Mouse (Mus musculus): Measurements from ENCODE around the gene Rpl41.
"Not testable (repeated sequence)": the region's sequence is repeated elsewhere in the genome, so short reads cannot be mapped to it uniquely, and the experiment has no call there.

Rpl41 gene

GRCm38 (mm10) chr10:128556286-128556685, 7.2 kb upstream of the Rpl41 start:
- DNase-seq (ENCODE audit: low spot score in 2 of 2), result no peak

DNA sequence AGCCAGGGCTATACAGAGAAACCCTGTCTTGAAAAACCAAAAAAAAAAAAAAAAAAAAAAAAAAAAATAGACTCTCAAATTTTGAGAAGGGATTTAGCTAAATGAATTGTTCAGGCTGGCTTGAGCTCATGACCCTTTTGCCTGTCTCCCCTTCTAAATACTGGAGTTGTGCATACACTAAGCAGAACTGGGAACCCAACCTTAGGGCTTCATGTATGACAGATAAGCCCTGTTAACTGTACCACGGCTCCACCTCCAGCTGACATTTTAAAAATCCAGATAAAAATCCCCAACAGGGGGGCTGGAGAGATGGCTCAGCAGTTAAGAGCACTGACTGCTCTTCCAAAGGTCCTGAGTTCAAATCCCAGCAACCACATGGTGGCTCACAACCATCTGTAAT, 6.5 kb upstream of the Rpl41 start:
- DNase-seq (ENCODE audit: low spot score in 2 of 2), result not testable (repeated sequence)

GRCm38 (mm10) chr10:128550144-128550823, 1.2 kb upstream of the Rpl41 start:
- DNase-seq (ENCODE audit: low spot score in 2 of 2), result not testable (repeated sequence)

DNA sequence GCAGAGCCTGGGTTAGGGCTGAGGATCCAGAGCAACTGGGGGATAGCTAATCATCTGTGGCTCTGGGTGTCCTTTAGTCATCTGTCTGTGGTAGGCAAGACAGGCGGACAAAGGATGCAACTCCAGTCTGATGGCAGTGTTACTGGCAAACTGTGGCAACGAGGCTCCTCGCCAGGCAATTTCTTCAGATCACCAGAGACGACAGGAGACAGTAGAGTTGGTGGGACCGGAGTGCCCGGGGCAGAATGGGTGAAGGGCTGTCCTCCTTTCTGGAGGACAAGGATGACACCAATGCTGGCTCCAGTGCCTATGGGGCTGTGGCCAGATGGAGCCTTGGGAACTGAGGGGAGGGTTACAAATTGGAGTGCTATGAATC, 565 bp upstream of the Rpl41 start:
- DNase-seq (ENCODE audit: low spot score in 2 of 2), result not testable (repeated sequence)

- not testable (repeated sequence) for DNase-seq (ENCODE audit: low spot score in 2 of 2)
Observed at GRCm38 (mm10) chr10:128548051-128548791, 884 bp downstream of the Rpl41 start.

GRCm38 (mm10) chr10:128547361-128548032, 1.6 kb downstream of the Rpl41 start, which contains the start of gene Zc3h10:
Zc3h10 (minus strand) TSS chr10:128547774.
- peak; percentile 87 to 93 for DNase-seq (ENCODE audit: low spot score in 2 of 2)

DNA sequence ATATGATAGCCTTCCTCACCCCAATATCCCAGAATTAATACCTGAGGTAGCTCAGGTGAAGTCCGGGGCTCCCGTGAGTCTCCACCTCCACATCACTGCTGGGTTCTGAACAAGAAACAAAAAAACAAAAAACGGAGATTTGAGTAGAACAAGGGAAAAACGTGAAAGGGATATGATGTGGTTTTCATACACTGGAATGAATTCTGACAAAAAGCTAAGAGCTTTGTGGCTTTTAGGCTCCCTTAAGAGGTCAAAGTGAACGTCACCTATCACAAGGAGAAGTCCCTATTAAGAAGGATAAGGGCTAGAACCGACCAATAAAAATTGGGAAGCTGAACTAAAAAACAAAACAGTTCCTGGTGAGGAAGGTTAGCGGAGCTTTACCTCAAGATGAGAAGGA, 2.3 kb downstream of the Rpl41 start:
- no peak for DNase-seq (ENCODE audit: low spot score in 2 of 2)

GRCm38 (mm10) chr10:128546361-128546760, 2.7 kb downstream of the Rpl41 start:
- no peak for DNase-seq (ENCODE audit: low spot score in 2 of 2)

GRCm38 (mm10) chr10:128545570-128545898, 3.6 kb downstream of the Rpl41 start:
- DNase-seq (ENCODE audit: low spot score in 2 of 2), result no peak

GRCm38 (mm10) chr10:128544674-128545569, 4.2 kb downstream of the Rpl41 start:
- no peak for DNase-seq (ENCODE audit: low spot score in 2 of 2)

GRCm38 (mm10) chr10:128544151-128544657, 4.9 kb downstream of the Rpl41 start:
- DNase-seq (ENCODE audit: low spot score in 2 of 2), result no peak

GRCm38 (mm10) chr10:128543100-128543499, 6.0 kb downstream of the Rpl41 start:
- DNase-seq (ENCODE audit: low spot score in 2 of 2), result no peak

DNA sequence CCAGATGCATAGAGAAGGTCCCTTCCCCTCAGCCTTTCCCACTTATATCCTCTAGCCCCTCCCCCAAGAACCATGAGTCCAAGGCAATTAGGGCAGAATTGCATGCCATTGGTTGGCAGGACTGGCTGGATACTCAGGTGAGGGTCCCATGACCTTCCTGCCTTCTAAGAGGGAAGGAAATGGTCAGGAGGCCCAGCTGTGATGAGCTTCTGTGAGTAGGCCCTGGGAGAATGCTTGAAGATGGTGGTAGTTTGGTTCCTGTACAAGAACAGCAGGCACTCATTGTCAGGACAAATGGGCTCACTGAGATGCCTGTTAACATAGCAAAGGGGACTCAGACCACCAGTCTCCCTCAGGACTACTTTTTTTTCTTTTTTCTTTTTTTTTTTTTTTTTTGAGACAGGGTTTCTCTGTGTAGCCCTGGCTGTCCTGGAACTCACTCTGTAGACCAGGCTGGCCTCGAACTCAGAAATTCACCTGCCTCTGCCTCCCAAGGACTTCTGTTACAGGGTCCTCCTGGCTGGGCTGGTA, 10.7 kb downstream of the Rpl41 start:
- no peak for DNase-seq (ENCODE audit: low spot score in 2 of 2)

DNA sequence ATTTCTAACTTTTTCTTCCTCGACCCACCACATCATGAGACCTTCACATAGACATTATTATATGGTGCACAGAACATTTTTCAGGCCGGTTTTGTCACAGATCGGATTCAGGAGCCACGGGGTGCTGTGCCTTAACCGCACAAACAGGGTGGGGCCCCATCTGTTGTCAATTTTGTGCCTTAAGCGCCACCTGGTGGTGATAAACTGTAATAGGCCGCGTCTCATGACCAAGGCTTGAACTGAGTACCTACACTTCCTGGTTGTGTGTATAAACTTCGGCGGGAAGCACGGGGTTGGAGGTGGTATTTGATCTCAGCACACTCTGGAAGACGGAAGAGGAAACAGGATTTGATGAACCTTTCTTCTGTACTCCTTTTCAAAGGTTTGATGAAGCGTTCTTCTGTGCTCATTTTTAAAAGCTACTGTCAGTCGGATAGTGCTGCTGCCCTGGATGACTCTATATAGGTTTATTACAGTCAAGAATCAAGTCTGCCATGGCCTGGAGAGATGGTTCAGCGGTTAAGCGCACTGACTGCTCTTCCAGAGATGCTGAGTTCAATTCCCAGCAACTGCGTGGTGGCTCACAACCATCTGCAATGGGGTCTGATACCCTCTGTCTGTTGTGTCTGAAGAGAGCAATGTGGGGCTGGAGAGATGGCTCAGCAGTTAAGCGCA, 12.7 kb downstream of the Rpl41 start:
- DNase-seq (ENCODE audit: low spot score in 2 of 2), result peak; percentile 85 to 90

- no peak for DNase-seq (ENCODE audit: low spot score in 2 of 2)
Observed at GRCm38 (mm10) chr10:128535624-128536265, 13.4 kb downstream of the Rpl41 start.

DNA sequence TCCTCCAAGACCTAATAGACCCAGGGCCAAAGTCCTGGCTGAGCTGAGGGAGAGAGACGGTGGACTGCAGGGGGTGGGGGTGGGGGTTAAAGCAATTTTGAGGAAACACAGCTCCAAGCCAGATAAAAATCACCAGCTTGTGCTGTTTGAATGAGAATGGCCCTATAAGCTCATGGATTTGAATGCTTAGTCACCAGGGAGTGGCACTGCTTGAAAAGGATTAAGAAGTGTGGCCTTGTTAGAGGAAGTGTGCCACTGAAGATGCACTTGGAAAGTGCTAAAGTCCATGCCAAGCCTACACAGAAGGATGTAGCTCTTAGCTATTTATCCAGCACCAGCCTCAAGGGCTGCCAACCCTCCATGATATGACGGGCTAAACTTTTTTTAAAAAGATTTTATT, 13.9 kb downstream of the Rpl41 start:
- no peak for DNase-seq (ENCODE audit: low spot score in 2 of 2)

DNA sequence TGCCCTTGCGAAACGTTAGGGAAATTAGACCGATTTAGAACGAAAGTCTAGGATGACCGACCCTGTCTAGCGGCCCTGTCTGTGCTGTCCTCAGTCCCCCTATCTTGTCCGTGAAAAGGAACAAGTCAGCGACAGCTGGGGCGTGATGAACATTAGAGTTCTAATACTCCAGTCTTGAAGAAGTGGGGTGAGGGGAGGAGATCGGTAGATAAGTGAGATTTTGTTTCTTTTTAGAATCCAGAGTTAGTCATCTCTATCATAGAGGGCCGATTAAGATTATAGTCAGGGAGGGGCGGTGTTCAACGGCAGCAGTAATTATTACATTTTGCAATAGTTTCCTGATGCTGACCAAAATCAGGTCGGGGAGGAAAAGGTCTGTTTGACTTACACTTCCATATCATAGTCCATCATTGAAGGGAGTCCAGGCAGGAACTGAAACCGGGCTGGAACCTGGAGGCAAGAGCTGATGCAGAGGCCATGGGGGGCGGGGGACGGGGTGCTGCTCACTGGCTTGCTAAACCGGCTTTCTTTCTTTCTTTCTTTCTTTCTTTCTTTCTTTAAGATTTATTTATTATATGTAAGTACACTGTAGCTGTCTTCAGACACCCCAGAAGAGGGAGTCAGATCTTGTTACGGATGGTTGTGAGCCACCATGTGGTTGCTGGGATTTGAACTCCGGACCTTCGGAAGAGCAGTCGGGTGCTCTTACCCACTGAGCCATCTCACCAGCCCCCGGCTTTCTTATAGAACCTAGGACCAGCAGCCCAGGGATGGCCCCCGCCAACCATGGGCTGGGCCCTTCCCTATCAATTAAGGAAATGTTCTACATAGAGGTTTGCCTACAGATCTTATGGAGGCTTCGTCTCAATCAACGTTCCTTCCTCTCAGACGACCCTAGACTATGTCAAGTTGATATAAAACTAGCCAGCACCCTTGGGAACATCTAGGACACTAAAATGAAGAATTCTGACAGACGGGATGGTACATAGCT, 22.4 kb downstream of the Rpl41 start:
- no peak for DNase-seq (ENCODE audit: low spot score in 2 of 2)

- DNase-seq (ENCODE audit: low spot score in 2 of 2), result peak; percentile 91 to 94
Observed at GRCm38 (mm10) chr10:128525671-128526308, 23.3 kb downstream of the Rpl41 start, which contains the start of gene Esyt1. Esyt1 (minus strand) TSS chr10:128525871.
